Mouse (Mus musculus): ENCODE data around the gene Mrpl27. TPM values are rescaled to one million over a fixed set of nuclear protein-coding genes. Genes with fewer than 3 reads are reported as not detected.

Gene Mrpl27
- polyA plus RNA-seq (2015; fragmentation: Nextera tagmentation; extraction: Ambion mirVana): 144 and 152 TPM in 2 replicates

GRCm38 (mm10) chr11:94653663-94654436, at the start of gene Mrpl27, which contains the start of gene Eme1:
TSS of gene Mrpl27 (plus strand) at chr11:94653767.
TSS of gene Eme1 (minus strand) at chr11:94653964.
- Histone ChIP-seq H3K9me3 (no peaks in the 10 kb centered on the region), H3K4me2 (peak within 1 kb of the TSS; percentile 82), H3K4me1 (replicated peaks) (peaks cover 23% of the 10 kb centered on the region), H3K9ac (peak within 1 kb of the TSS; percentile 72), H3K36me3 (peaks cover 25% of the 10 kb centered on the region), H3K27ac (peak within 1 kb of the TSS; percentile 95), H3K4me3 (peak within 1 kb of the TSS; percentile 63), H3K27me3 (no peaks in the 10 kb centered on the region)
- WGBS: 2% methylated on average over 32 of the region's 32 CpGs
- peak; percentile 89 for ATAC-seq (ENCODE audit: low FRiP score)

DNA sequence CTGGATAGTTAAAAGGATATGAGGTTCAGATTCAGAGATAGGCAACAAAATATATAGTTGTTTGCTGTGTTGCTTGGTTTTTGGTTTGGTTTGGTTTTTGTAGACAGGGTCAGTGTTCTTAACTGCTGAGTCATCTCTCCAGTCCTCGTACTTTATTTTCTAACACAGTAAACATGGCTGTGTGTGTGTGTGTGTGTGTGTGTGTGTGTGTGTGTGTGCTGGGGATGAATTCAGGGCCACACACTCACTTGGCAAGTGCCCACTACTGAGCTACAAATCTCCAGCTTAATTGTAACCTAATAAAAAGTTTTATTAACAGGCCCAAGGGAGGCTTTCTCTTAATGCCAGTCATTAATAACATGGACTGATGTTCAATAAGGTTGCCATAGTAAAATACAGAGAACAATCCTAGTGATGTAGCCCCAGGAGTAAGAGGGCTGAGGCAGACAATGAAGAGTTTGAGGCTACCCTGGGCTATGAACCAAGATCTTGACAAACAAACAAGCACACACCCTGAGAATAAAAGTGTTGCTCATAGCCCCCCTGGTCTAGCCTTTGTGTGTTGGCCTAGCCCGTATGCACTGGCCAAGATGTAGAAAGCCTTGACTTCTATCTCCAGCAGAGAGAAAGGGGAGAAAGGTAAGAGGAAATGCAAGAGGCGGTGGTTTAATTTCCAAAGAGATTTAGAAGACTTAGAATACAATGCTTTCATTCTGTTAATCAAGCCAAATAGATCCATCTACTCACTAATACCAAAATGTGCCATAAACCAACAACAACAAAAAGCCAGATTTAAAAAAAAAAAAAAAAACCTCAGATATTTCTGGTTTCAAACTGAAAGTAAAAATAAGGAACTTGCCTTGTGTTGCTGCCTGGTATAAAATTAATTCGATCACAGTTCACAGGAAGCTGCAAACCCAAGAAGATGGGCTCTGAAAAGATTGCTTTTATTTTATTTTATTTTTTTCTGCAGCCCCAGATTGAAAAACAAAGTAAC, 42.5 kb upstream of the Mrpl27 start:
- Histone ChIP-seq H3K36me3 (no peaks in the 10 kb centered on the region), H3K27me3 (0 out of 2 replicates have a peak, but pooled peaks cover 2% of the 10 kb centered on the region), H3K4me3 (no peak overlapping the region), H3K9ac (no peak overlapping the region), H3K27ac (no peak overlapping the region), H3K4me2 (no peak overlapping the region), H3K9me3 (no peaks in the 10 kb centered on the region), H3K4me1 (replicated peaks) (no peaks in the 10 kb centered on the region)
- 61% methylated on average over 4 of the region's 4 CpGs for WGBS
- 0 out of 2 replicates have a peak, but pooled peaks have one; percentile 36 for ATAC-seq (ENCODE audit: low FRiP score)

- H3K4me1 ChIP-seq (replicated peaks): no peaks in the 10 kb centered on the region
- H3K4me2 ChIP-seq: no peak overlapping the region
- no peak overlapping the region for H3K9ac ChIP-seq
- no peaks in the 10 kb centered on the region for H3K9me3 ChIP-seq
- ATAC-seq (ENCODE audit: low FRiP score): no peak
- no peak overlapping the region for H3K27ac ChIP-seq
- no peak overlapping the region for H3K4me3 ChIP-seq
- 0 out of 2 replicates have a peak, but pooled peaks cover 2% of the 10 kb centered on the region for H3K27me3 ChIP-seq
- 76% methylated on average over 4 of the region's 4 CpGs for WGBS
- H3K36me3 ChIP-seq: no peaks in the 10 kb centered on the region
Measured at GRCm38 (mm10) chr11:94614603-94615002, 39.0 kb upstream of the Mrpl27 start.

GRCm38 (mm10) chr11:94615494-94615893, 38.1 kb upstream of the Mrpl27 start:
- Histone ChIP-seq H3K9me3 (no peaks in the 10 kb centered on the region), H3K4me2 (no peak overlapping the region), H3K27me3 (0 out of 2 replicates have a peak, but pooled peaks cover 2% of the 10 kb centered on the region), H3K27ac (no peak overlapping the region), H3K9ac (no peak overlapping the region), H3K4me1 (replicated peaks) (no peaks in the 10 kb centered on the region), H3K36me3 (no peaks in the 10 kb centered on the region), H3K4me3 (no peak overlapping the region)
- 39% methylated on average over 4 of the region's 4 CpGs for WGBS
- no peak for ATAC-seq (ENCODE audit: low FRiP score)

- Histone ChIP-seq H3K4me1 (replicated peaks) (no peaks in the 10 kb centered on the region), H3K9me3 (no peaks in the 10 kb centered on the region), H3K36me3 (no peaks in the 10 kb centered on the region), H3K4me3 (no peak overlapping the region), H3K9ac (no peak overlapping the region), H3K27ac (no peak overlapping the region), H3K4me2 (no peak overlapping the region), H3K27me3 (0 out of 2 replicates have a peak, but pooled peaks cover 2% of the 10 kb centered on the region)
- WGBS: 96% methylated on average over 2 of the region's 2 CpGs
- no peak for ATAC-seq (ENCODE audit: low FRiP score)
Measured at GRCm38 (mm10) chr11:94617646-94618045, 35.9 kb upstream of the Mrpl27 start.

GRCm38 (mm10) chr11:94620766-94621457, 32.7 kb upstream of the Mrpl27 start:
- no peak for ATAC-seq (ENCODE audit: low FRiP score)
- Histone ChIP-seq H3K4me3 (no peak overlapping the region), H3K27ac (no peak overlapping the region), H3K9me3 (no peaks in the 10 kb centered on the region), H3K4me1 (replicated peaks) (no peaks in the 10 kb centered on the region), H3K27me3 (no peaks in the 10 kb centered on the region), H3K4me2 (no peak overlapping the region), H3K9ac (no peak overlapping the region), H3K36me3 (no peaks in the 10 kb centered on the region)
- WGBS: 54% methylated on average over 6 of the region's 6 CpGs

GRCm38 (mm10) chr11:94621458-94621852, 32.1 kb upstream of the Mrpl27 start:
- H3K4me1 ChIP-seq (replicated peaks): no peaks in the 10 kb centered on the region
- H3K9ac ChIP-seq: no peak overlapping the region
- no peak overlapping the region for H3K4me3 ChIP-seq
- H3K4me2 ChIP-seq: no peak overlapping the region
- no peak overlapping the region for H3K27ac ChIP-seq
- no peak for ATAC-seq (ENCODE audit: low FRiP score)
- no peaks in the 10 kb centered on the region for H3K36me3 ChIP-seq
- H3K27me3 ChIP-seq: no peaks in the 10 kb centered on the region
- H3K9me3 ChIP-seq: no peaks in the 10 kb centered on the region

DNA sequence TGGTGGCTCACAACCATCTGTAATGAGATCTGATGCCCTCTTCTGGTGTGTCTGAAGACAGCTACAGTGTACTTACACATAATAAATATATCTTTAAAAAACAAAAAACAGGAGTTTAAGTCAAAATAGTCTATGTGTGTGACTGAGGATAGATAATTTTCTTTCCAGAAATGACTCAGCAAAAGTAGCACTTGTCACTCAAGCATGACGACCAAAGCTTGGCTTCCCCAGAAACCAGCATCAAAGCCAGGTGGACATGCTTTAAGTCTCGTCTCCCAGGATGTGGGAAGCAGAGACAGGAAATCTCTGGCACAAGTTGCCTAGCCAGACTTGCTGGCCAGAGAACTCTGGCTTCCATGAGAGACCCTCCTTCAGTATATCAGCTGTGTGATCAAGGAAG, 31.4 kb upstream of the Mrpl27 start:
- no peaks in the 10 kb centered on the region for H3K4me1 ChIP-seq (replicated peaks)
- H3K4me3 ChIP-seq: no peak overlapping the region
- H3K36me3 ChIP-seq: no peaks in the 10 kb centered on the region
- H3K9ac ChIP-seq: no peak overlapping the region
- WGBS: 83% methylated on average over 2 of the region's 2 CpGs
- no peaks in the 10 kb centered on the region for H3K9me3 ChIP-seq
- H3K27ac ChIP-seq: no peak overlapping the region
- ATAC-seq (ENCODE audit: low FRiP score): no peak
- no peaks in the 10 kb centered on the region for H3K27me3 ChIP-seq
- H3K4me2 ChIP-seq: no peak overlapping the region

DNA sequence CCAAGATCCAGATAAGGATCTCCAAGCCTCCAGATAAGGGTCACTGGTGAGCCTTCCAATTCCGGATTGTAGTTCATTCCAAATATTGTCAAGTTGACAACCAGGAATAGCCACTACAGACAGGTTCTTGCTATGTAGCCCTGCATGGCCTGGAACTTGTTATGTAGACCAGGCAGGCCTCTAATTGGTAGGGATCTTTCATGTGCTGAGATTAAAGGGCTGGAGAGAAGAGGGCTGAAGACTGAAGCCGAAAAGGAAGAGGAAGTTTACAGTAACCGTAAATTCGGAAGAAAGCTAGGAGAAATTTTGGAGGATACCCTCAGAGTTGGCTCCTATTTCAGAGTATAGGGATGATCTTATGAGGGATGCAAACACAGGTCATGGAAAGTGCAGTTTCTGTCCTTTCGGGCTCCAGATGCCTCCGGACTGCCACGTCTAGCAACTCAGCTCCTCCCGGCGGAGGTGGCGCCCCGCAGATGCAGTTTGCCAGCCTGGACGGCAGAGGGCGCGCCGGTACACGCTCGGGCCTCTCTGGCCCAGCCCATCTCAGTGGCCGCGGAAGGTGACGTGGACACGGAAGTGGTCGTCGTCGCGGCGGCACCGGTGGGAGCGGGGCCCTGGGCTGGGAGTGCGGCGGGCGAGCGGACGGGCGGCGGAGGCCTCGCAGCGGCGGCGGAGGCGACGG, 24.2 kb upstream of the Mrpl27 start, which contains the start of gene Lrrc59:
Lrrc59 (plus strand) TSS at position 569 of the 685 bp plus-strand sequence.
- H3K4me1 ChIP-seq (replicated peaks): peaks cover 17% of the 10 kb centered on the region
- H3K9ac ChIP-seq: peak within 1 kb of the TSS; percentile 93
- no peaks in the 10 kb centered on the region for H3K9me3 ChIP-seq
- H3K4me3 ChIP-seq: peak within 1 kb of the TSS; percentile 97
- peak; percentile 94 for ATAC-seq (ENCODE audit: low FRiP score)
- H3K4me2 ChIP-seq: peak within 1 kb of the TSS; percentile 97
- WGBS: 7% methylated on average over 41 of the region's 41 CpGs
- peak within 1 kb of the TSS; percentile 73 for H3K27ac ChIP-seq
- peaks cover 25% of the 10 kb centered on the region for H3K36me3 ChIP-seq
- H3K27me3 ChIP-seq: no peaks in the 10 kb centered on the region

DNA sequence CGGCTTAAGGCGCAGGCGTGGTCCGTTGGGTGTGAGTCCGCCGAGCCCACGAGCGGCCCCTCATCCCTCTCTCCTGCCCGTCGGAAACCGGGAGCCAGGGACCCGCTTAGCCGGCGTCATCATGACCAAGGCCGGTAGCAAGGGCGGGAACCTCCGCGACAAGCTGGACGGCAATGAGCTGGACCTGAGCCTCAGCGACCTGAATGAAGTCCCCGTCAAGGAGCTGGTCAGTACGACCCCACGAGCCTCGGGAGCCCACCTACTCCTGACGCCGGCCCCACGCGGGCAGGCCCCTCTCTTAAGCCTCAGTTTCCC, 23.7 kb upstream of the Mrpl27 start:
- H3K9ac ChIP-seq: peak overlapping the region; percentile 93
- peak overlapping the region; percentile 97 for H3K4me2 ChIP-seq
- peak; percentile 49 for ATAC-seq (ENCODE audit: low FRiP score)

GRCm38 (mm10) chr11:94630199-94631011, 23.2 kb upstream of the Mrpl27 start:
- H3K9ac ChIP-seq: peak overlapping the region; percentile 93
- 11% methylated on average over 26 of the region's 26 CpGs for WGBS
- ATAC-seq (ENCODE audit: low FRiP score): no peak
- no peaks in the 10 kb centered on the region for H3K9me3 ChIP-seq
- H3K27me3 ChIP-seq: no peaks in the 10 kb centered on the region
- peak overlapping the region; percentile 97 for H3K4me2 ChIP-seq
- H3K36me3 ChIP-seq: peaks cover 36% of the 10 kb centered on the region
- peak overlapping the region; percentile 73 for H3K27ac ChIP-seq
- peak overlapping the region; percentile 97 for H3K4me3 ChIP-seq
- H3K4me1 ChIP-seq (replicated peaks): peaks cover 17% of the 10 kb centered on the region

More for the DNA sequence above, 23.7 kb upstream of the Mrpl27 start:
- under 1% methylated on average over 28 of the region's 28 CpGs for WGBS
- Histone ChIP-seq H3K36me3 (peaks cover 30% of the 10 kb centered on the region), H3K27ac (peak overlapping the region; percentile 73), H3K9me3 (no peaks in the 10 kb centered on the region), H3K4me3 (peak overlapping the region; percentile 97), H3K4me1 (replicated peaks) (peaks cover 17% of the 10 kb centered on the region), H3K27me3 (no peaks in the 10 kb centered on the region)

All from hindbrain, embryonic 13.5 days (tissue).